Mouse (Mus musculus): ENCODE data around the gene Insl3. TPM values are rescaled to one million over a fixed set of nuclear protein-coding genes. Genes with fewer than 3 reads are reported as not detected.
A peak's percentile ranks its signal among the peaks of the same experiment; 100 is the strongest.

Insl3 gene
- polyA plus RNA-seq, 1 experiment, result 0.13 TPM

DNA sequence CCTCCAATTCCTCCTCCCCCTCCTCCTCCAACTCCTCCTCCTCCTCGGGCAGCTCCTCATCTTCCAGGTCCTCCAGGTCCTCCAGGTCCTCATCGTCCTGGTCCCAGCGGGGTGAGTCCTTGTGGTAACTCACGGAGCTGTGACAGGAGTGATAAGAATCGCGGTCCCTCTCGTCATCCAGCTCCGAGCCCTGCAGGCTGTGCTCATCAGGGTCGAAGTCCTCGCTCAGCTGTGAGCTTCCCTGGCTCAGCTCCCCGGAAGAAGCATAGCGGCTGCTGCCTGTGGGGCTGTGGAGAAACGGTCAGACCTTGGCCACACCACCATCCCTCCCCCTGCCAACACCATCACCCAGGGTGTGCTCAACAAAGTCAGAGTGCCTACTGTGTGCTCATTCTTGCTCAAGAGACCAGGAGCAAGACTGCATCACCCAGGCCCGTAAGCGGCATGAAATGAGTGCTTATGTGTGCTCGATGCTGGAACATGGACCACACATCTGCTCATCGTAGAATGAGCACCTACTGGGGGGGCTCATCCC, 30.4 kb upstream of the Insl3 start:
- Histone ChIP-seq H3K4me2 (ENCODE audit: low read depth) (peak overlapping the region; percentile 61), H3K79me2 (ENCODE audit: control insufficient read depth, insufficient read depth) (no peaks in the 10 kb centered on the region), H3K4me3 (no peak overlapping the region), H3K36me3 (ENCODE audit: control insufficient read depth, insufficient read depth) (no peaks in the 10 kb centered on the region), H3ac (ENCODE audit: control insufficient read depth, insufficient read length) (no peak overlapping the region), H3K27me3 (ENCODE audit: control insufficient read depth, insufficient read depth, insufficient read length) (peaks cover 20% of the 10 kb centered on the region)
- no peak for TF ChIP-seq E2F4 (IDR thresholded peaks at IDR 0.05; ENCODE audit: insufficient read depth)
- no peak for TF ChIP-seq TCF12 (IDR thresholded peaks at IDR 0.05; ENCODE audit: insufficient read depth, poor library complexity, severe bottlenecking)
- TF ChIP-seq POLR2AphosphoS2 (IDR thresholded peaks at IDR 0.05; ENCODE audit: insufficient read length, low read depth), result no peak
- no peak for TF ChIP-seq USF1 (IDR thresholded peaks at IDR 0.05; ENCODE audit: low read depth)
- TF ChIP-seq CEBPB (IDR thresholded peaks at IDR 0.05; ENCODE audit: insufficient read depth, poor library complexity, severe bottlenecking), result no peak
- no peak for TF ChIP-seq MYOD1 (IDR thresholded peaks at IDR 0.05; ENCODE audit: control insufficient read depth in 1 of 3, insufficient read length in 2 of 3, low read depth in 2 of 3)
- no peak for TF ChIP-seq REST (IDR thresholded peaks at IDR 0.05; ENCODE audit: insufficient read depth, insufficient read length)
- TF ChIP-seq TCF3 (IDR thresholded peaks at IDR 0.05; ENCODE audit: insufficient read length, low read depth), result no peak
- TF ChIP-seq SRF (IDR thresholded peaks at IDR 0.05; ENCODE audit: control insufficient read depth, insufficient read length, low read depth), result no peak

GRCm38 (mm10) chr8:71659751-71660150, 29.3 kb upstream of the Insl3 start:
- peaks cover 17% of the 10 kb centered on the region for H3K27me3 ChIP-seq (ENCODE audit: control insufficient read depth, insufficient read depth, insufficient read length)
- no peaks in the 10 kb centered on the region for H3K36me3 ChIP-seq (ENCODE audit: control insufficient read depth, insufficient read depth)
- H3K4me2 ChIP-seq (ENCODE audit: low read depth), result no peak overlapping the region
- H3ac ChIP-seq (ENCODE audit: control insufficient read depth, insufficient read length), result no peak overlapping the region
- no peak overlapping the region for H3K4me3 ChIP-seq
- no peak for TF ChIP-seq USF1 (IDR thresholded peaks at IDR 0.05; ENCODE audit: low read depth)
- TF ChIP-seq MYOG (IDR thresholded peaks at IDR 0.05; ENCODE audit: control insufficient read depth in 1 of 3, insufficient read depth in 1 of 3, insufficient read length in 2 of 3, low read depth in 2 of 3), result no peak
- no peak for TF ChIP-seq E2F4 (IDR thresholded peaks at IDR 0.05; ENCODE audit: insufficient read depth)
- no peak for TF ChIP-seq MYOD1 (IDR thresholded peaks at IDR 0.05; ENCODE audit: control insufficient read depth in 1 of 3, insufficient read length in 2 of 3, low read depth in 2 of 3)
- TF ChIP-seq REST (IDR thresholded peaks at IDR 0.05; ENCODE audit: insufficient read depth, insufficient read length), result no peak
- TF ChIP-seq POLR2AphosphoS2 (IDR thresholded peaks at IDR 0.05; ENCODE audit: insufficient read length, low read depth), result no peak
- no peak for TF ChIP-seq TCF3 (IDR thresholded peaks at IDR 0.05; ENCODE audit: insufficient read length, low read depth)
- TF ChIP-seq SRF (IDR thresholded peaks at IDR 0.05; ENCODE audit: control insufficient read depth, insufficient read length, low read depth), result no peak
- no peak for TF ChIP-seq MAX (IDR thresholded peaks at IDR 0.05; ENCODE audit: low read depth)
- TF ChIP-seq CEBPB (IDR thresholded peaks at IDR 0.05; ENCODE audit: insufficient read depth, poor library complexity, severe bottlenecking), result no peak
- TF ChIP-seq POLR2A (IDR thresholded peaks at IDR 0.05; ENCODE audit: insufficient read length, low read depth), result no peak
- TF ChIP-seq TCF12 (IDR thresholded peaks at IDR 0.05; ENCODE audit: insufficient read depth, poor library complexity, severe bottlenecking), result no peak
- H3K79me2 ChIP-seq (ENCODE audit: control insufficient read depth, insufficient read depth), result no peaks in the 10 kb centered on the region

- TF ChIP-seq POLR2AphosphoS2 (IDR thresholded peaks at IDR 0.05; ENCODE audit: insufficient read length, low read depth), result no peak
- no peak for TF ChIP-seq USF1 (IDR thresholded peaks at IDR 0.05; ENCODE audit: low read depth)
- no peak for TF ChIP-seq TCF12 (IDR thresholded peaks at IDR 0.05; ENCODE audit: insufficient read depth, poor library complexity, severe bottlenecking)
- no peak for TF ChIP-seq POLR2A (IDR thresholded peaks at IDR 0.05; ENCODE audit: insufficient read length, low read depth)
- no peak for TF ChIP-seq E2F4 (IDR thresholded peaks at IDR 0.05; ENCODE audit: insufficient read depth)
- TF ChIP-seq CEBPB (IDR thresholded peaks at IDR 0.05; ENCODE audit: insufficient read depth, poor library complexity, severe bottlenecking), result no peak
- TF ChIP-seq MYOD1 (IDR thresholded peaks at IDR 0.05; ENCODE audit: control insufficient read depth in 1 of 3, insufficient read length in 2 of 3, low read depth in 2 of 3), result no peak
- TF ChIP-seq MAX (IDR thresholded peaks at IDR 0.05; ENCODE audit: low read depth), result no peak
- no peak for TF ChIP-seq SRF (IDR thresholded peaks at IDR 0.05; ENCODE audit: control insufficient read depth, insufficient read length, low read depth)
- no peak for TF ChIP-seq TCF3 (IDR thresholded peaks at IDR 0.05; ENCODE audit: insufficient read length, low read depth)
- no peak for TF ChIP-seq REST (IDR thresholded peaks at IDR 0.05; ENCODE audit: insufficient read depth, insufficient read length)
- Histone ChIP-seq H3K79me2 (ENCODE audit: control insufficient read depth, insufficient read depth) (no peaks in the 10 kb centered on the region), H3ac (ENCODE audit: control insufficient read depth, insufficient read length) (no peak overlapping the region), H3K4me2 (ENCODE audit: low read depth) (peak overlapping the region; percentile 44), H3K36me3 (ENCODE audit: control insufficient read depth, insufficient read depth) (no peaks in the 10 kb centered on the region), H3K4me3 (no peak overlapping the region), H3K27me3 (ENCODE audit: control insufficient read depth, insufficient read depth, insufficient read length) (peaks cover 9% of the 10 kb centered on the region)
Observed at GRCm38 (mm10) chr8:71660325-71661120, 28.5 kb upstream of the Insl3 start.

- peak; percentile 21 for TF ChIP-seq POLR2A (IDR thresholded peaks at IDR 0.05; ENCODE audit: insufficient read length, low read depth)
- peak; percentile 52 for TF ChIP-seq POLR2AphosphoS2 (IDR thresholded peaks at IDR 0.05; ENCODE audit: insufficient read length, low read depth)
- no peak for TF ChIP-seq SRF (IDR thresholded peaks at IDR 0.05; ENCODE audit: control insufficient read depth, insufficient read length, low read depth)
- TF ChIP-seq CEBPB (IDR thresholded peaks at IDR 0.05; ENCODE audit: insufficient read depth, poor library complexity, severe bottlenecking), result no peak
- TF ChIP-seq MYOD1 (IDR thresholded peaks at IDR 0.05; ENCODE audit: control insufficient read depth in 1 of 3, insufficient read length in 2 of 3, low read depth in 2 of 3), result peak in 1 of 3 experiments; percentile 56
- peak in 1 of 3 experiments; percentile 37 for TF ChIP-seq MYOG (IDR thresholded peaks at IDR 0.05; ENCODE audit: control insufficient read depth in 1 of 3, insufficient read depth in 1 of 3, insufficient read length in 2 of 3, low read depth in 2 of 3)
- Histone ChIP-seq H3K4me3 (peak overlapping the region; percentile 12), H3K27me3 (ENCODE audit: control insufficient read depth, insufficient read depth, insufficient read length) (peaks cover 8% of the 10 kb centered on the region)
Observed at GRCm38 (mm10) chr8:71665331-71666130, 23.5 kb upstream of the Insl3 start.

More at GRCm38 (mm10) chr8:71665331-71666130, 23.5 kb upstream of the Insl3 start:
- Histone ChIP-seq H3K79me2 (ENCODE audit: control insufficient read depth, insufficient read depth) (no peaks in the 10 kb centered on the region), H3K4me2 (ENCODE audit: low read depth) (peak overlapping the region; percentile 85), H3ac (ENCODE audit: control insufficient read depth, insufficient read length) (no peak overlapping the region), H3K36me3 (ENCODE audit: control insufficient read depth, insufficient read depth) (no peaks in the 10 kb centered on the region)

Data from myocyte (in vitro differentiated cells).